Mouse (Mus musculus) urinary bladder, postnatal 25 days (tissue): ENCODE measurements around the gene Tdrd3.
A peak's percentile ranks its signal among the peaks of the same experiment; 100 is the strongest.

Experiments
- DNase-seq: peaks from one replicate; pipeline ENCODE4 v3.0.0; 2022; ENCODE audit warnings: low spot score

The Tdrd3 gene

GRCm38 (mm10) chr14:87451645-87452443 lies 35.4 kb downstream of the Tdrd3 start:
- peak; percentile 61 for DNase-seq

GRCm38 (mm10) chr14:87455630-87456175 lies 39.3 kb downstream of the Tdrd3 start:
- no peak for DNase-seq

- no peak for DNase-seq
These were observed 43.3 kb downstream of the Tdrd3 start for GRCm38 (mm10) chr14:87459777-87460176.

GRCm38 (mm10) chr14:87461543-87461942 lies 45.1 kb downstream of the Tdrd3 start:
- no peak for DNase-seq

GRCm38 (mm10) chr14:87463963-87464654 lies 47.7 kb downstream of the Tdrd3 start:
- peak; percentile 74 for DNase-seq

- DNase-seq = no peak
These were observed 48.2 kb downstream of the Tdrd3 start for GRCm38 (mm10) chr14:87464655-87465054.

GRCm38 (mm10) chr14:87467586-87467985 lies 51.1 kb downstream of the Tdrd3 start:
- no peak for DNase-seq

GRCm38 (mm10) chr14:87471521-87471920 lies 55.1 kb downstream of the Tdrd3 start:
- no peak for DNase-seq

- DNase-seq = no peak
These were observed 56.3 kb downstream of the Tdrd3 start for GRCm38 (mm10) chr14:87472782-87473181.

- DNase-seq = no peak
These were observed 59.4 kb downstream of the Tdrd3 start for GRCm38 (mm10) chr14:87475721-87476359.

- no peak for DNase-seq
These were observed 62.0 kb downstream of the Tdrd3 start for GRCm38 (mm10) chr14:87478339-87478951.

GRCm38 (mm10) chr14:87485888-87486287 lies 69.4 kb downstream of the Tdrd3 start:
- no peak for DNase-seq

- no peak for DNase-seq
These were observed 81.6 kb downstream of the Tdrd3 start for GRCm38 (mm10) chr14:87497955-87498594.

- DNase-seq = no peak
These were observed 89.5 kb downstream of the Tdrd3 start for GRCm38 (mm10) chr14:87505924-87506323.

- no peak for DNase-seq
These were observed 98.8 kb downstream of the Tdrd3 start for GRCm38 (mm10) chr14:87515281-87515680.

- DNase-seq = no peak
These were observed 100.9 kb downstream of the Tdrd3 start for GRCm38 (mm10) chr14:87517381-87517780.

- no peak for DNase-seq
These were observed 115.4 kb downstream of the Tdrd3 start for GRCm38 (mm10) chr14:87531847-87532246.

- DNase-seq = no peak
These were observed 120.8 kb downstream of the Tdrd3 start for GRCm38 (mm10) chr14:87537127-87537819.

- DNase-seq = no peak
These were observed 133.5 kb downstream of the Tdrd3 start for GRCm38 (mm10) chr14:87549986-87550385.

GRCm38 (mm10) chr14:87552211-87552610 lies 135.8 kb downstream of the Tdrd3 start:
- DNase-seq = no peak

GRCm38 (mm10) chr14:87563841-87564240 lies 147.4 kb downstream of the Tdrd3 start:
- DNase-seq = no peak
